Mouse (Mus musculus) brown adipose tissue, adult 24 weeks (tissue): ENCODE data around the gene Atf7. TPM values are rescaled to one million over a fixed set of nuclear protein-coding genes. Genes with fewer than 3 reads are reported as not detected.

ENCODE experiments used
- H3K27ac ChIP-seq: fragments of 200-500 bp; replicated peaks from 2 replicates; pipeline ENCODE4 v1.5.1; 2012; ENCODE audit warnings: low read depth, mild to moderate bottlenecking, low read length
- H3K4me1 ChIP-seq: fragments of 200-500 bp; 2 replicates; pipeline ENCODE4 v1.6.1; 2012; ENCODE audit warnings: low read length, mixed read lengths; ENCODE audit not compliant: control insufficient read depth, insufficient read depth, insufficient read length
- H3K4me3 ChIP-seq: fragments of 200-500 bp; 2 replicates; pipeline ENCODE4 v1.5.1; 2012; ENCODE audit warnings: low read depth, mild to moderate bottlenecking, low read length, moderate library complexity; ENCODE audit not compliant: insufficient read depth
- polyA plus RNA-seq: library from polyadenylated mRNA; stranded (reverse); fragments of >200 nt; gene quantifications from 2 replicates; pipeline ENCODE4 v1.2.4, GENCODE M21; 2012; ENCODE audit not compliant: missing spikeins, insufficient read depth, insufficient read length

Atf7 gene
- polyA plus RNA-seq, 1 experiment = 40.1 TPM

- Histone ChIP-seq H3K27ac (no peak overlapping the region), H3K4me1 (no peaks in the 10 kb centered on the region; the same call in 1 of the 2 replicates), H3K4me3 (no peak overlapping the region)
Measured at GRCm38 (mm10) chr15:102506864-102507263, 118.4 kb downstream of the Atf7 start.

- no peak overlapping the region for H3K27ac ChIP-seq
- no peaks in the 10 kb centered on the region; the same call in 1 of the 2 replicates for H3K4me1 ChIP-seq
- no peak overlapping the region for H3K4me3 ChIP-seq
Measured at GRCm38 (mm10) chr15:102506464-102506830, 118.8 kb downstream of the Atf7 start.

- Histone ChIP-seq H3K4me3 (no peak overlapping the region), H3K4me1 (no peaks in the 10 kb centered on the region; the same call in 1 of the 2 replicates), H3K27ac (no peak overlapping the region)
Measured at GRCm38 (mm10) chr15:102505770-102506463, 119.3 kb downstream of the Atf7 start.

- Histone ChIP-seq H3K27ac (no peak overlapping the region), H3K4me3 (no peak overlapping the region)
Measured at GRCm38 (mm10) chr15:102505073-102505769, 120.0 kb downstream of the Atf7 start.

GRCm38 (mm10) chr15:102503924-102504782 lies 121.1 kb downstream of the Atf7 start:
- H3K4me1 ChIP-seq = no peaks in the 10 kb centered on the region; the same call in 1 of the 2 replicates
- no peak overlapping the region for H3K4me3 ChIP-seq
- no peak overlapping the region for H3K27ac ChIP-seq

More at GRCm38 (mm10) chr15:102505073-102505769, 120.0 kb downstream of the Atf7 start:
- no peaks in the 10 kb centered on the region; the same call in 1 of the 2 replicates for H3K4me1 ChIP-seq

GRCm38 (mm10) chr15:102503447-102503846 lies 121.8 kb downstream of the Atf7 start, which contains the start of gene Gm10337:
TSS of gene Gm10337 (plus strand) at chr15:102503722.
- Histone ChIP-seq H3K27ac (no peak within 1 kb of the TSS), H3K4me1 (no peaks in the 10 kb centered on the region; the same call in 1 of the 2 replicates), H3K4me3 (no peak within 1 kb of the TSS)

GRCm38 (mm10) chr15:102502254-102502840 lies 122.9 kb downstream of the Atf7 start:
- Histone ChIP-seq H3K4me1 (no peaks in the 10 kb centered on the region; the same call in 1 of the 2 replicates), H3K4me3 (no peak overlapping the region), H3K27ac (no peak overlapping the region)

GRCm38 (mm10) chr15:102501084-102501814 lies 124.0 kb downstream of the Atf7 start:
- H3K27ac ChIP-seq = no peak overlapping the region
- no peak overlapping the region for H3K4me3 ChIP-seq
- no peaks in the 10 kb centered on the region; the same call in 1 of the 2 replicates for H3K4me1 ChIP-seq

GRCm38 (mm10) chr15:102500479-102500878 lies 124.8 kb downstream of the Atf7 start:
- Histone ChIP-seq H3K4me1 (no peaks in the 10 kb centered on the region), H3K27ac (no peak overlapping the region), H3K4me3 (no peak overlapping the region)

- Histone ChIP-seq H3K4me3 (no peak overlapping the region), H3K27ac (no peak overlapping the region), H3K4me1 (no peaks in the 10 kb centered on the region)
Measured at GRCm38 (mm10) chr15:102499851-102500250, 125.4 kb downstream of the Atf7 start.

- Histone ChIP-seq H3K27ac (no peak overlapping the region), H3K4me3 (no peak overlapping the region), H3K4me1 (no peaks in the 10 kb centered on the region)
Measured at GRCm38 (mm10) chr15:102499370-102499769, 125.9 kb downstream of the Atf7 start.

GRCm38 (mm10) chr15:102498322-102498721 lies 126.9 kb downstream of the Atf7 start:
- Histone ChIP-seq H3K27ac (no peak overlapping the region), H3K4me3 (no peak overlapping the region), H3K4me1 (no peaks in the 10 kb centered on the region)

GRCm38 (mm10) chr15:102487664-102488063 lies 137.6 kb downstream of the Atf7 start:
- Histone ChIP-seq H3K4me3 (no peak overlapping the region), H3K4me1 (no peaks in the 10 kb centered on the region), H3K27ac (no peak overlapping the region)

- Histone ChIP-seq H3K4me3 (no peak overlapping the region), H3K27ac (no peak overlapping the region), H3K4me1 (no peaks in the 10 kb centered on the region)
Measured at GRCm38 (mm10) chr15:102485853-102486252, 139.4 kb downstream of the Atf7 start.
